Mouse (Mus musculus): ENCODE measurements around the gene Ighmbp2. TPM values are rescaled to one million over a fixed set of nuclear protein-coding genes. Genes with fewer than 3 reads are reported as not detected.
"Not testable (repeated sequence)": the region's sequence is repeated elsewhere in the genome, so short reads cannot be mapped to it uniquely, and the experiment has no call there.

Ighmbp2 gene
- polyA plus RNA-seq, 1 experiment from 2014 or later: 10.2 TPM

- no peak overlapping the region for H3K27ac ChIP-seq
- H3K4me2 ChIP-seq: no peak overlapping the region
- H3K9ac ChIP-seq: no peak overlapping the region
- no peaks in the 10 kb centered on the region for H3K27me3 ChIP-seq
- H3K4me3 ChIP-seq: no peak overlapping the region
- H3K9me3 ChIP-seq: no peaks in the 10 kb centered on the region
- ATAC-seq (ENCODE audit: borderline replicate concordance, extremely low read depth, low FRiP score, low TSS enrichment): no peak
- H3K36me3 ChIP-seq: peaks cover 35% of the 10 kb centered on the region
- WGBS: 93% methylated on average over 3 of the region's 3 CpGs
- no peaks in the 10 kb centered on the region for H3K4me1 ChIP-seq
These were observed 22.2 kb downstream of the Ighmbp2 start for GRCm38 (mm10) chr19:3260591-3260990.

- Histone ChIP-seq H3K4me3 (no peak overlapping the region), H3K4me2 (no peak overlapping the region), H3K27me3 (no peaks in the 10 kb centered on the region), H3K9ac (no peak overlapping the region), H3K4me1 (no peaks in the 10 kb centered on the region), H3K36me3 (peaks cover 29% of the 10 kb centered on the region), H3K27ac (no peak overlapping the region), H3K9me3 (no peaks in the 10 kb centered on the region)
- ATAC-seq (ENCODE audit: borderline replicate concordance, extremely low read depth, low FRiP score, low TSS enrichment): no peak
- WGBS: 90% methylated on average over 8 of the region's 8 CpGs
These were observed 22.8 kb downstream of the Ighmbp2 start for GRCm38 (mm10) chr19:3260016-3260415.

GRCm38 (mm10) chr19:3225261-3225660, 57.6 kb downstream of the Ighmbp2 start:
- not testable (repeated sequence) for H3K27me3 ChIP-seq; H3K4me3 ChIP-seq; ATAC-seq (ENCODE audit: borderline replicate concordance, extremely low read depth, low FRiP score, low TSS enrichment); H3K9ac ChIP-seq; H3K27ac ChIP-seq; H3K4me2 ChIP-seq; H3K9me3 ChIP-seq; H3K36me3 ChIP-seq; H3K4me1 ChIP-seq
- WGBS: 63% methylated on average over 5 of the region's 6 CpGs

- not testable (repeated sequence) for H3K4me2 ChIP-seq; H3K4me1 ChIP-seq; H3K36me3 ChIP-seq; H3K27ac ChIP-seq; ATAC-seq (ENCODE audit: borderline replicate concordance, extremely low read depth, low FRiP score, low TSS enrichment); H3K4me3 ChIP-seq; H3K27me3 ChIP-seq; H3K9me3 ChIP-seq; H3K9ac ChIP-seq
- WGBS: 61% methylated on average over 1 of the region's 1 CpGs
These were observed 67.9 kb downstream of the Ighmbp2 start for GRCm38 (mm10) chr19:3214937-3215336.

Small RNA genes within 50 kb of the gene (microRNA-seq; reads per million reads assigned to microRNA genes)
- not detected for gene Mir6984

Other genes with a start within 250 kb of the Ighmbp2 start
- gene Mrpl21, start 116 bp downstream of the Ighmbp2 start, polyA plus RNA-seq (2015; fragmentation: Nextera tagmentation; extraction: Ambion mirVana): 113 and 119 TPM in 2 replicates
- gene Cpt1a, start 39.3 kb upstream of the Ighmbp2 start, polyA plus RNA-seq (2015; fragmentation: Nextera tagmentation; extraction: Ambion mirVana): 20.9 and 21.6 TPM in 2 replicates
- gene Tesmin, start 105.8 kb upstream of the Ighmbp2 start, polyA plus RNA-seq (2015; fragmentation: Nextera tagmentation; extraction: Ambion mirVana): 0.45 and 0.61 TPM in 2 replicates
- gene Gal, start 131.5 kb upstream of the Ighmbp2 start, polyA plus RNA-seq (2015; fragmentation: Nextera tagmentation; extraction: Ambion mirVana): 0.68 and 1.0 TPM in 2 replicates

Data from lung, embryonic 15.5 days (tissue).